Mouse (Mus musculus) MN1 (cell line): Measurements from ENCODE around the gene BC005537.
"Not testable (repeated sequence)": the region's sequence is repeated elsewhere in the genome, so short reads cannot be mapped to it uniquely, and the experiment has no call there.

Experiments used
- DNase-seq: peaks from one replicate; pipeline ENCODE4 v3.0.0-alpha.2; 2016; ENCODE audit warnings: low spot score

The BC005537 gene

DNA sequence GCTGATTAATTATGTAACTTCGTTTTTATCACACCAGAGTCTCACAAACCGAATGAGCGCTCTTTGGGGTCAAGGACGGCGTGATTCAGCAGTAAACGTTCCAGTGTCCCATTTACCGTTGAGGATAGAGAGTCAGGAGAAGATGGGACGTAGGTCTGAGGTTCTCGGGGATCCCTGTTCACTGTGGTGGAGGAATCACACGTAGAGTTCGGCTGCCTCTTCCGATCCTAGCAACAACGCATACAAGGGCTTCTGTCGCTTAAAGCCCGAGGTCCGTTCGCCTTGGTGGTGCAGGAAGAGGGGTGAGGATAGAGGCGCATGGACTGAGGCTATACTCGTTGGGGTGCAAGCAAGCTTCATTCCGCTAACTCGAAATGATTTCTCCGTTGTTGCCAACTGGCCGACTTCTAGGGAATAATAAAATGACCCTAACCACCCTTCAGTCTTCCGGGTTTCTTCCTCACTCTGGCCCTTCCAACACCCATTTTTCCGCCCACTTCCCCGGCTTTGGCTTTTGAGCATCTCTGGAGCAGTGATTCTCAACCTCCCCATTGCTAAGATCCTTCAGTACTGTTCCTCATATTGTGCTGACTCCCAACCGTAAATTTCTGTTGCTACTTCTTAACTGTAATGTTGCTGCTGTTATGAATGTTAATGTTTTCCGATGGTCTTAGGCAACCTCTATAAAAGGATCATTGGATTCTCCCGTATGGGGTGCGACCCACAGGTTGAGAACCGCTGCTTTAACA is 1.4 kb upstream of the BC005537 start:
- DNase-seq, result peak; percentile 38

- DNase-seq, result peak; percentile 94
Observed at GRCm38 (mm10) chr13:24800674-24801307, 666 bp upstream of the BC005537 start.

DNA sequence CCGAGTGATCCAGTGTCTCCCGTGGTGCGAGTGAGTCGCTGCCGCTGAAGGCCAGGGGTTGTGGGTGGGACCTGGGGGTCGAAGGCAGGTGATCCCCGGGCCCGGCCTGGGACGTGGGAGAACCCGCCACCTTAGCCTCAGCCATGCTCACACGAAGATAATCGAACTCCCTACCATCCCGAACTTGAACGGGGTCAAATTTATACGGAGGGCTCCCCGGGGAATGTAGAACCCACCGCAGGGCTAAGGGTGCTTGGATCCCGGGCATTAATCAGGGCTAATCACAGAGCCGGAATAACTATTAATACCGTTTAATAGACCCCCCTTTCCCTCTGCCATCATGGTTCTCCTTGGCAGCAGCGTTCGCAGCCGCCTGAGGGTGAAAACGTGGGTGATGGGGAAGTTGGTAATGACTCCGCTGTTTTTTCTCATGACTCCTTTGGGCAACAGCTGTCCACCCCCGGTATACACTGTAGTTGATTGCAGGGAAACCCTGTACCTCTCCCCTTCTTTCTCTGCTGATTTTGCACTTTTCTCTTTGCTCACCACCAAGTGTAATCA is 754 bp downstream of the BC005537 start:
- peak; percentile 46 for DNase-seq

GRCm38 (mm10) chr13:24803196-24803595 is 1.7 kb downstream of the BC005537 start:
- DNase-seq, result no peak

DNA sequence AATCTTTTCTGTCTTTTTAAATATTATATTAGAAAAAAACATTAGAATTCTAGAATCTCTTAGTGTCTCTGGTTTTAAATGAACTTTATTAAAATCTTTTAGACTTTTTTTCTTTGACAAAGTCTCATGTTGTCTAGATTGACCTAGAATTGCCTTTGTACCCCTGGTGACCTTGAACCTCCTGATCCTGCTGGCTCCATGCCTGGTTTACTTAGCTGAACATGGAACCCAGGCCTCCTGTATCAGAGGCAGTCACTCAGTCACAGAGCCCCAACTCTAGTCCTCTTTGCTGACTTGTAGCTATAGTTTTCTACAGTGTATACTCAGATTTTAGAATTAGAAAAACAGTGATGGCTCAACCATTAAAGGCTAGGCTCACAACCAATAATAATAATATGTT is 4.6 kb downstream of the BC005537 start:
- no peak for DNase-seq

- DNase-seq, result no peak
Observed at GRCm38 (mm10) chr13:24812521-24812920, 11.1 kb downstream of the BC005537 start.

DNA sequence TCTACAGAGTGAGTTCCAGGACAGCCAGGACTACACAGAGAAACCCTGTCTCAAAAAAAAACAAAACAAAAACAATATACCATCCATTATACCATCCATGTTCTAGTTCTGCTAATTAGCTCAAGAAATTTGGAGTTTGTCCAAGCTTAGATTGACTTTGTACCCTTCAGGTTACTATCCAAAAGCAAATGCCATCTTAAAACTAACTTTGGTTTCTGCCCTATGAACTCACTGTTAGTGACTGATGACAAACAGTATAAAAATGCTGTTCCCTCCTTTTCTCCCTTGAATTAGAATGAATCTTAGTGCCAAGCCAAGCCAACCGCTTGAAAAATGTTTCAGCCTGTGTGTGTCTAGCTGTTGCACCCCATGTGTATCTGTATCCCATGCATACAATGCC is 13.2 kb downstream of the BC005537 start:
- DNase-seq, result no peak

DNA sequence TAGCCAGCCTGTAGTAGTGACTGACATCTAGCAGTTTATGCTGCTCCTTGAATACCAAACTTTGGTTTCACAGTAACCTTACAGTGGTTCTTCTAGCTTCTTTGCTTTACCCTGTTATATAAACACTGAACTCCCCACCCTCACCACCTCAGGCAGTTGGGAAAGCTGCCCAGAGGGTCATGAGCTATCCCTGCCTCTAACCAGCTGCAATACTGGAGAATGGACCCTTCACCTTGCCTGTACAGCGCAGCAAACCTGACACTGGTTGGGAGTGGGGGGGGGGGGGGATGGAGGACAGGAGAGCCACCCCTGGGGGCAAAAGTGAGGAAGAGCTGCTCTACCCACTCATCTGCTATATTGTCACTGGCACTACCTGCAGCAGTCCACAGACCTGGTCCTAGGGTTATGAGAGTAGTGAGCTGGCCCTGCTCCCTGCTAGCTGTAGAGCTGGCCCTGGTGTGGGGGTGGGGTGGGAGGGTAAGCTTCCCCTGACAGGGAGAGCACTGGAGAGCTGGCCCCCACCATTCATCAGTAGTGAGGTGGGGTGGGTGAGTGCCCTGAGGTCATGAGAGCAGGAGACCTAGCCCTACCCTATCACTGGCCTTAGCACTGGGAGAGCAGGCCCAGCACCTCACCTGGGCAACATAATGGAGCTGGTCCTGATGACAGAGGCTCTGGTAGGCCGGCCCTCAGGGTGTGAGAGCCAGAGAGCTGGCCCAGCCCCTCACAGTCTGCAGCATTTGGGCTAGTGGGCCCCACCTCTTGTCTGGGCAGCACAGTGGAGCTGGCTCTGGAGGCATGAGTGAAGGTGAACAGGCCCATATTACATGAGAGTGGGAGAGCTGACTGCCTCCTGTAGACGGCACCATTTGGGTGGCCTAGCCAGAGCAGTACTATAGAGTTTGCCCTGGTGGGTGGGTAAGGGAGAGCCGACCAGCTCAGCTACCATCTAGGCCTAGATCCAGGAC is 15.0 kb downstream of the BC005537 start:
- no peak for DNase-seq

DNA sequence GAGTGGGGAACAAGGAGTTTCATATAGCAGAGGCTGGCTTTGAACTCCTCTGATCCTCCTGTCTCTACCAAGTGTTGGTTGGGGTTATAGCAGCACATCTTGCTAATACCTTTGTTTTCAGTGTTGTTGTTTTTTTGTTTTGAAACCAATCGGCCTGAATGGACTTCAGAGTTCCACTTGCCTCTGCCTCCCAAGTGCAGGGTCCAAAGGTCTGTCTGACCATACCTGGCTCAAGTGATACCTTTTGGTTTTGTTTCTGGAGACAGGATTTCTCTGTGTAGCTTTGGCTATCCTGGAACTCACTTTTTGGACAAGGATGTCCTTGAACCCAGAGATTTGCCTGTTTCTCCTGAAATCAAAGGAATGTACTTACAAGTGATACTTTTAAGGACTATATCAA is 18.5 kb downstream of the BC005537 start:
- DNase-seq, result no peak

DNA sequence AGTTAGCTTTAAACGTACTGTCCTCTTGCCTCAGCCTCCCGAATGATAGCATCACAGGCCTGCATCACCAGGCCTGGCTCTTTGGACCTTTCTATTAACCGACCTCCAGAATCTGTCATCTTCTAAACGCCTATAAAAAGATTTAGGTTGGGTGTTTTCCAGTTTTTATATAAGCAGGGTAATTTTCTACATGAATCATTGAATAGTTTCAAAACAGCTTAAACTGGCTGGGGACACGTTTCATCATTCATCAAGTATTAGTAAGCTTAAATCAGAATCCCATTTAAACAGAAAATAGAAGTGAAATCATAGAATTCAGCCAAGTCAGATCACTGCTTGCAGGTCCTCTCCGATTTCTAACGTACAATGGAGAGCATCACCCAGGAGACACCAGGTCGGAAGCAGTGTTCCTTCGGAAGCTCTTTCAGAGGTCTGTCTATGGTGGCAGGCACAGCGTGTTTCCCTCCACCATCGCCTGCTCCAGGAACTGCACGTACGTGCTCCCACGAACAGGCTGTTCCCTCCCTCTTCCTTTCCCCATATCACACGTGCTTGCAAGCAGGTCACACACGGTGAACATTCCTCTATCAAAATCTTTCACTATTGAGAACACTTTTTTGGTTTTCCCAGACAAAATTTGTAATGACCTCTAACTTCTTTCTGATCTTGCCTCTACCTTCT is 21.3 kb downstream of the BC005537 start:
- no peak for DNase-seq

DNA sequence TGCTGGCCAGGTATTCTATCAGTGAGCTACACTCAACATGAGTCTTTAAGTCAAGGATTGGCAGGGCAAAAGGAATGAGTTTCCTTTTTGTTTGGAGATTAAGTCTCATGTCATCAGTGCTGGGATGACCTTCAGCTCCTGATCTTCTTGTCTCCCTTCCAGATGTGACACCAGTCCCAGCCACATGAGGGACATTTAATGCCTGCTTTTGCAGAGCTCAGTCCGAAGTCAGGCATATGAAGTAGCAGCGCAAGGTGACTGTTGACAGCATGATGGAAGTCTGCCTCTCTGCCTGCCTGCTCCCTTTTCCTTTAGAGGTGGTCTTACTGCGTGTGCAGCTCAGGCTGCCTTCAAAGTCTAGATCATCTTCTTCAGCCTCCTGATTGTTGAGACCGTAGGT is 23.2 kb downstream of the BC005537 start:
- no peak for DNase-seq

GRCm38 (mm10) chr13:24825587-24825986 is 24.1 kb downstream of the BC005537 start:
- no peak for DNase-seq

- no peak for DNase-seq
Observed at GRCm38 (mm10) chr13:24826116-24826515, 24.7 kb downstream of the BC005537 start.

DNA sequence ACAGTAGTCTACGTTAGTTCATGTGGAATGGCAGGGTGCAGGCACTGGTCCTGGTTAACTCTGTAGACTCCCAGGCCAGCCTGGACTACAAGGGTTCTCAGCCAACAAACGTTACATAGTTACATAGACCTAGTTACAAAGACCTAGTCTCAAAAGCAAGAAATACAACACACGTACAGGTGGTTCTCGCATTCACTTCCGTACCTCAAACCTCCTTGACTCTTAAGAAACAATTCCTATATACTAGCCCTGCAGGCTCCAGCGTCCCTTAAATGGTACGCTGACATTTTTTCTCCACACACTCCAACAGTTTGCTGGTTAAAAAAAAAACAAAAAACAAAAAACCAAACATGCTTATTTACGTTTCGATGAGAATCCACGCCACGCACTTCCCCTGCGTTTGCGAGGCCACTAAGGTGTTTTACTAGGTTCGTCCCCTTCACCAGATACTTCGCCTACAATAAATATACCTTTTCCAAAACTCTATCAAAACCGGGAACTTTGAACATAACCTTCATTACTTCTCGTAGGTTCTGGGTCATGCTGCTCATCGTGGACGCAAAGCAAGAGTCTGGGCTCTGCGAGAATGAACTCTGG is 29.4 kb downstream of the BC005537 start:
- DNase-seq, result no peak

DNA sequence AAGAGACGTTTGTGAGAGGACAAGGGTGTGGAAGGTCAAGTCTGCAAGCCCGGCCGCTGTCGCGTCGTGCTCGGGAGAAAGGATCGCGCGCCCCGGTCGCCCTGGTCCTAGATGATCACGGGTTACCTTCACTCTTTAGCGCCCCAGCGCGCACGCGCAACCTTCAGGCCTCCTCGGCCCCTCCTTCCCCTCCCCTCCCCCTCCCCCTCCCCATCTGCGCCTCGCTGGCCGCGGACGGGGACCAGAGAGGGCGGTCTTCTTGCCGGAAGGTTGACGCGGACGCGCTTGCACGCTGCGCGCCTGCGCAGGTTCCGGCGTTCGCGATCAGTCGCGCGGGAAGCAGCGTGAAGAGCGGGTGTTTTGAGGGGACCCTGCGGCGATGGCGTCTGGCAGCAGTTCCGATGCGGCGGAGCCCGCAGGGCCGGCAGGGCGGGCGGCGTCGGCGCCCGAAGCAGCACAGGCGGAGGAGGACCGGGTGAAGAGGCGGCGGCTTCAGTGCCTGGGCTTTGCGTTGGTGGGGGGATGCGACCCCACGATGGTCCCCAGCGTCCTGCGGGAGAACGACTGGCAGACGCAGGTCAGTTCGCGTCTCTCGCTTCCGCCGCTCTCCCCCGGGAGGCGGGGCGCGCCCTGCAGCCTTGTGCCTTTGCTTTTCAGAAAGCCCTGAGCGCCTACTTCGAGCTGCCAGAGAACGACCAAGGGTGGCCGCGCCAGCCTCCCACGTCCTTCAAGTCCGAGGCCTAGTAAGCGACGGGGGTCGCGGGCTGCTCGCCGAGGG is 30.1 kb downstream of the BC005537 start, which contains the start of the genes Acot13 and Tdp2:
Acot13 (minus strand) TSS at position 188 of the 778 bp plus-strand sequence.
Tdp2 (plus strand) TSS at position 327 of the 778 bp plus-strand sequence.
- peak; percentile 96 for DNase-seq

DNA sequence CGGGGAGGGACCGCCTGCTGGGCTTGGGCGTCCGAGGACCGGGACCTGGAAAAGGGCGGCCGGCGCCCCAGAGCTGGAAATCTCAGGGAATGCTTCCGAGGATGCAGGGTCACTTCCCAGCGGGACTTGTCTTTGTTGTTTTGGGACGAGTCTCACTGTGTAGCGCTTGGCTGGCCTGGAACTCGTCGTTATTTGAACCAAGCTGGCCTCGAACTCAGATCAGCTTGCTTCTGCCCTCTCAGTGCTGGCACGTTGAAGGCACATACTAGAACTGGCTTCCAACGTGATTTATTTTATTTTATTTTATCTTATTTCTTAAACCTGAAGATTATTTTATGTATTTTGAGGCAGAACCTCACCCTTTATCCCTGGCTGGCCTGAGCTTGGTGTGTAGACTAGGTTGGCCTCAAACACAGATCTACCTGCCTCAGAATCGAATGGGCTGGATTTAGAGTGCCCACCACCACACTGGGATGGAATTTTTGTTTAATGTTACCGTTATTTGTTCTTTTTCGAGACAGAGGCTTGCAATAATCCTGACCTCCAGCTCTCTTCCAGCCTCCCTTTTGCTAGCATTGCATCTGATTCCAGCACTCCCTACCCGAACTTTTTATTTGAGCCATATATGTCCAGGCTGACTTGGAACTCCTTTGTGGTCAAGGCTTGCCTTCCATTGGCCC is 30.8 kb downstream of the BC005537 start:
- DNase-seq, result no peak

DNA sequence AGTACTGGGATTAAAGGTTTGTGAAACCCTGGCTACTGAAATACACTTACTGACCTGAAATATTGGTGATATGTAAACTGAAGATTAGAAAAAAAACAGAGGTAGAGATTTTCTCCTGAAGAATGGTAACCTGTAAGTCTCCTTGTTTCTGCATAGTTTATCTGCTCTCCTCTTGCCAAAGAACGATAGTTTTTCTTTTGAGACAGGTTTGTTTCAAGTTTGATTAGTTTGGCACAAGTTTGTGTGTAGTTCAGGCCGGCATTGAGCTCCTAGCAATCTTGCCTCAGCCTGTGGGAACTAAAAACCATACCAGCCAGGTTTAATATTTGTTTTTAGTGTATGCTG is 31.3 kb downstream of the BC005537 start:
- DNase-seq, result no peak

DNA sequence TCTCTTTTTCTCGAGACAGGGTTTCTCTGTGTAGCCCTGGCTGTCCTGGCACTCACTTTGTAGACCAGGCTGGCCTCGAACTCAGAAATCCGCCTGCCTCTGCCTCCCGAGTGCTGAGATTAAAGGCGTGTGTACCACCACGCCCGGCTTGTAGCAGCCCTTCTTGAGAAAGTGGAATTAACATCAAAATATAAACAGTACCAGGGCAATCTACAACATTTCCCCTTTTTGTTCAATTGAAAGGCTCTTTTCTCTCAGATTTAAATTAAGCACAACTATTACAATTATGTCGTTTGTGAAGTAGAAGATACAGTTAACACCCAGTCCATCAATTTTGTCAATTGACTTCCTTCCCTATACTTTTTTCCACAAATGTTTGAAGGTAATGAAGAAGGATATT is 36.3 kb downstream of the BC005537 start:
- DNase-seq, result not testable (repeated sequence)

GRCm38 (mm10) chr13:24839831-24840230 is 38.4 kb downstream of the BC005537 start:
- DNase-seq, result no peak

DNA sequence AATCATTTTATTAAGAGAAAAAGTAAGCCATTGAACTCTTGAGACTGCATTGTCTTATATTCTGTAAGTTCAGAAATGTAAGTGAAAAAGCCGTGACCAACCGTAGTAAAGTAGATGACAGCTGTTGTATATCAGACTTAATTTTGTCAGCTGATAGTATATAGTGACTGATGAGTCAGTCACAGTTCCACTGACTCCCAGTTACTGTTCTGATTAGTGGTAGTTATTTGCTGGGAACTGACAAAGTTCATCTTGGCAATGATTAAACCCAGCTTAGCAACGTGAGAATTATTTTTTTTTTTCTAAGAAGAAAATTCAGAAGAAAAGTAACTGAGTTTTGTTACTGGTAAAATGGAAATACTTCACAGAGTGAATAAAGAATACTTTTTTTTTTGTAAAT is 40.2 kb downstream of the BC005537 start:
- DNase-seq, result no peak
